Mouse (Mus musculus) intestine, embryonic 15.5 days (tissue): ENCODE results near the gene Hnf1b. TPM values are rescaled to one million over a fixed set of nuclear protein-coding genes. Genes with fewer than 3 reads are reported as not detected.

Experiments
- ATAC-seq: fragments of 200-750 bp; cut with Nextera tagmentation; 2 replicates; pipeline ENCODE4 v1.8.0; 2017; ENCODE audit warnings: moderate TSS enrichment, moderate library complexity
- H3K27ac ChIP-seq: fragments of 300-500 bp; sonication (generic); 2 replicates; pipeline ENCODE4 v1.5.1; 2015; ENCODE audit warnings: mild to moderate bottlenecking, inconsistent platforms
- H3K27me3 ChIP-seq: fragments of 300-500 bp; sonication (generic); replicated peaks from 2 replicates; pipeline ENCODE4 v1.6.1; 2015; ENCODE audit warnings: inconsistent platforms
- H3K36me3 ChIP-seq: fragments of 300-500 bp; sonication (generic); 2 replicates; pipeline ENCODE4 v1.6.1; 2015; ENCODE audit warnings: inconsistent platforms
- H3K4me1 ChIP-seq: fragments of 300-500 bp; sonication (generic); replicated peaks from 2 replicates; pipeline ENCODE4 v1.6.1; 2015; ENCODE audit warnings: inconsistent platforms
- H3K4me2 ChIP-seq: fragments of 300-500 bp; sonication (generic); replicated peaks from 2 replicates; pipeline ENCODE4 v1.6.1; 2015; ENCODE audit warnings: mild to moderate bottlenecking, inconsistent platforms
- H3K4me3 ChIP-seq: fragments of 300-500 bp; sonication (generic); replicated peaks from 2 replicates; pipeline ENCODE4 v1.5.1; 2015; ENCODE audit warnings: inconsistent platforms
- H3K9ac ChIP-seq: fragments of 300-500 bp; sonication (generic); 2 replicates; pipeline ENCODE4 v1.6.1; 2015; ENCODE audit warnings: inconsistent platforms
- H3K9me3 ChIP-seq: fragments of 300-500 bp; sonication (generic); 2 replicates; pipeline ENCODE4 v1.6.1; 2016; ENCODE audit warnings: inconsistent platforms
- WGBS: fragments of 180-500 bp; shearing (Covaris S2); methylation state at CpG from one replicate; pipeline ENCODE4 v1.1.7; 2015; 5-methylcytosine and 5-hydroxymethylcytosine counted together
- polyA plus RNA-seq: library from polyadenylated mRNA; unstranded; fragments of >200 nt; fragmentation: Nextera tagmentation; extraction: Ambion mirVana; gene quantifications from 2 replicates; pipeline ENCODE4 v1.2.1, GENCODE M21; 2015

The Hnf1b gene
- polyA plus RNA-seq, 1 experiment from 2014 or later, result 9.3 TPM

- no peak overlapping the region for H3K4me2 ChIP-seq
- H3K4me1 ChIP-seq, result peaks cover 3% of the 10 kb centered on the region; the same call in 1 of the 2 replicates
- H3K9ac ChIP-seq, result no peak overlapping the region
- H3K27ac ChIP-seq, result peak overlapping the region; percentile 73
- no peak for ATAC-seq
- H3K36me3 ChIP-seq, result no peaks in the 10 kb centered on the region
- H3K4me3 ChIP-seq, result no peak overlapping the region
- 67% methylated on average over 4 of the region's 4 CpGs for whole genome bisulfite sequencing
- H3K9me3 ChIP-seq, result no peaks in the 10 kb centered on the region
- no peaks in the 10 kb centered on the region for H3K27me3 ChIP-seq
These were observed 64.6 kb downstream of the Hnf1b start for GRCm38 (mm10) chr11:83914501-83914900.

GRCm38 (mm10) chr11:83922600-83922999 lies 72.7 kb downstream of the Hnf1b start:
- H3K4me2 ChIP-seq, result no peak overlapping the region
- H3K9me3 ChIP-seq, result no peaks in the 10 kb centered on the region
- H3K27me3 ChIP-seq, result no peaks in the 10 kb centered on the region
- H3K36me3 ChIP-seq, result no peaks in the 10 kb centered on the region
- no peaks in the 10 kb centered on the region for H3K4me1 ChIP-seq
- H3K27ac ChIP-seq, result no peak overlapping the region; the same call in 1 of the 2 replicates
- ATAC-seq, result peak; percentile 76; the same call in 1 of the 2 replicates
- H3K9ac ChIP-seq, result no peak overlapping the region
- H3K4me3 ChIP-seq, result no peak overlapping the region
- 36% methylated on average over 2 of the region's 2 CpGs for WGBS

- H3K27ac ChIP-seq, result no peak overlapping the region
- no peaks in the 10 kb centered on the region for H3K36me3 ChIP-seq
- H3K4me2 ChIP-seq, result no peak overlapping the region
- H3K4me1 ChIP-seq, result no peaks in the 10 kb centered on the region
- no peak for ATAC-seq
- no peaks in the 10 kb centered on the region for H3K27me3 ChIP-seq
- H3K9me3 ChIP-seq, result no peaks in the 10 kb centered on the region
- WGBS, result 65% methylated on average over 3 of the region's 3 CpGs
- H3K9ac ChIP-seq, result no peak overlapping the region
- no peak overlapping the region for H3K4me3 ChIP-seq
These were observed 77.2 kb downstream of the Hnf1b start for GRCm38 (mm10) chr11:83927097-83927496.

GRCm38 (mm10) chr11:83932506-83933106 lies 82.7 kb downstream of the Hnf1b start:
- no peak overlapping the region for H3K4me2 ChIP-seq
- 63% methylated on average over 10 of the region's 10 CpGs for WGBS
- H3K27ac ChIP-seq, result no peak overlapping the region
- H3K4me1 ChIP-seq, result 0 out of 2 replicates have a peak, but pooled peaks cover 5% of the 10 kb centered on the region
- H3K9ac ChIP-seq, result no peak overlapping the region
- no peaks in the 10 kb centered on the region for H3K36me3 ChIP-seq
- no peaks in the 10 kb centered on the region for H3K9me3 ChIP-seq
- H3K27me3 ChIP-seq, result no peaks in the 10 kb centered on the region
- H3K4me3 ChIP-seq, result no peak overlapping the region
- ATAC-seq, result no peak

- Histone ChIP-seq H3K9me3 (no peaks in the 10 kb centered on the region), H3K9ac (no peak overlapping the region), H3K4me3 (no peak overlapping the region), H3K27ac (no peak overlapping the region), H3K4me2 (no peak overlapping the region), H3K27me3 (no peaks in the 10 kb centered on the region), H3K36me3 (no peaks in the 10 kb centered on the region), H3K4me1 (0 out of 2 replicates have a peak, but pooled peaks cover 5% of the 10 kb centered on the region)
- no peak for ATAC-seq
- WGBS, result 69% methylated on average over 4 of the region's 4 CpGs
These were observed 83.5 kb downstream of the Hnf1b start for GRCm38 (mm10) chr11:83933376-83933775.

- H3K36me3 ChIP-seq, result no peaks in the 10 kb centered on the region
- no peak overlapping the region for H3K4me3 ChIP-seq
- H3K27me3 ChIP-seq, result no peaks in the 10 kb centered on the region
- H3K9ac ChIP-seq, result no peak overlapping the region
- ATAC-seq, result peak; percentile 74; the same call in 1 of the 2 replicates
- no peak overlapping the region; the same call in 1 of the 2 replicates for H3K4me2 ChIP-seq
- 7% methylated on average over 7 of the region's 7 CpGs for WGBS
- H3K4me1 ChIP-seq, result 0 out of 2 replicates have a peak, but pooled peaks cover 5% of the 10 kb centered on the region
- no peak overlapping the region for H3K27ac ChIP-seq
- H3K9me3 ChIP-seq, result no peaks in the 10 kb centered on the region
These were observed 86.3 kb downstream of the Hnf1b start for GRCm38 (mm10) chr11:83935986-83936665.

- no peak overlapping the region for H3K27ac ChIP-seq
- H3K4me2 ChIP-seq, result no peak overlapping the region
- H3K4me1 ChIP-seq, result 0 out of 2 replicates have a peak, but pooled peaks cover 11% of the 10 kb centered on the region
- no peak overlapping the region for H3K4me3 ChIP-seq
- H3K9ac ChIP-seq, result no peak overlapping the region
- no peaks in the 10 kb centered on the region for H3K36me3 ChIP-seq
- 83% methylated on average over 8 of the region's 8 CpGs for WGBS
- no peak for ATAC-seq
- H3K27me3 ChIP-seq, result no peaks in the 10 kb centered on the region
- no peaks in the 10 kb centered on the region for H3K9me3 ChIP-seq
These were observed 88.7 kb downstream of the Hnf1b start for GRCm38 (mm10) chr11:83938556-83938955.

- Histone ChIP-seq H3K4me3 (peak within 1 kb of the TSS; percentile 82), H3K36me3 (no peaks in the 10 kb centered on the region), H3K4me2 (peak within 1 kb of the TSS; percentile 65), H3K27me3 (no peaks in the 10 kb centered on the region), H3K9ac (peak within 1 kb of the TSS; percentile 82), H3K9me3 (no peaks in the 10 kb centered on the region), H3K4me1 (0 out of 2 replicates have a peak, but pooled peaks cover 5% of the 10 kb centered on the region), H3K27ac (peak within 1 kb of the TSS; percentile 76)
- 1% methylated on average over 49 of the region's 49 CpGs for WGBS
- peak; percentile 98 for ATAC-seq
These were observed 92.3 kb downstream of the Hnf1b start, which contains the start of gene Ddx52 for GRCm38 (mm10) chr11:83941950-83942840. TSS of gene Ddx52 (plus strand) at chr11:83942062.

Other genes starting within 250 kb of the Hnf1b start
- not detected in 2 replicates for gene Rpl9-ps1, start 204.4 kb upstream of the Hnf1b start, polyA plus RNA-seq
- gene Ccl3, start 200.7 kb upstream of the Hnf1b start, polyA plus RNA-seq, result 0.58 and 0.68 TPM in 2 replicates
- gene Ccl4, start 187.5 kb upstream of the Hnf1b start, polyA plus RNA-seq, result 0.35 and 0.38 TPM in 2 replicates
- 1.9 and 2.2 TPM in 2 replicates for gene Wfdc17, start 146.1 kb upstream of the Hnf1b start, polyA plus RNA-seq
- gene Wfdc18, start 141.0 kb upstream of the Hnf1b start, polyA plus RNA-seq, result 0.50 TPM in 1 of 2 replicates, not detected in the other
- 2.4 TPM in 1 of 2 replicates, not detected in the other for gene Wfdc21, start 103.1 kb upstream of the Hnf1b start, polyA plus RNA-seq
- gene Heatr6, start 96.4 kb upstream of the Hnf1b start, polyA plus RNA-seq, result 19.1 and 19.7 TPM in 2 replicates
- 28.4 and 31.2 TPM in 2 replicates for gene Ddx52, start 92.0 kb downstream of the Hnf1b start, polyA plus RNA-seq
- gene Synrg, start 114.4 kb downstream of the Hnf1b start, polyA plus RNA-seq, result 9.8 and 10.8 TPM in 2 replicates
- gene Dusp14, start 219.2 kb downstream of the Hnf1b start, polyA plus RNA-seq, result 15.7 and 16.9 TPM in 2 replicates